Mouse (Mus musculus): ENCODE measurements around the gene Atg2a.
"Not testable (repeated sequence)": the region's sequence is repeated elsewhere in the genome, so short reads cannot be mapped to it uniquely, and the experiment has no call there.

Gene Atg2a

GRCm38 (mm10) chr19:6277661-6278438 is 36.4 kb downstream of the Atg2a start:
- peak; percentile 85 for DNase-seq

- DNase-seq: no peak
Observed at GRCm38 (mm10) chr19:6278439-6279073, 37.1 kb downstream of the Atg2a start.

- DNase-seq: no peak
Observed at GRCm38 (mm10) chr19:6279481-6280144, 38.1 kb downstream of the Atg2a start.

- DNase-seq: no peak
Observed at GRCm38 (mm10) chr19:6280554-6280953, 39.1 kb downstream of the Atg2a start.

- DNase-seq: no peak
Observed at GRCm38 (mm10) chr19:6281122-6282020, 39.9 kb downstream of the Atg2a start.

GRCm38 (mm10) chr19:6283001-6283400 is 41.5 kb downstream of the Atg2a start:
- DNase-seq: no peak

- DNase-seq: no peak
Observed at GRCm38 (mm10) chr19:6284502-6284901, 43.0 kb downstream of the Atg2a start.

GRCm38 (mm10) chr19:6285226-6285625 is 43.8 kb downstream of the Atg2a start:
- no peak for DNase-seq

- DNase-seq: no peak
Observed at GRCm38 (mm10) chr19:6285632-6286433, 44.4 kb downstream of the Atg2a start.

GRCm38 (mm10) chr19:6286434-6287401 is 45.2 kb downstream of the Atg2a start:
- peak; percentile 39 for DNase-seq

GRCm38 (mm10) chr19:6288236-6288894 is 46.9 kb downstream of the Atg2a start:
- DNase-seq: no peak

GRCm38 (mm10) chr19:6289696-6290238 is 48.3 kb downstream of the Atg2a start:
- no peak for DNase-seq

- not testable (repeated sequence) for DNase-seq
Observed at GRCm38 (mm10) chr19:6290720-6291116, 49.2 kb downstream of the Atg2a start.

GRCm38 (mm10) chr19:6291117-6291781 is 49.8 kb downstream of the Atg2a start:
- peak; percentile 68 for DNase-seq

GRCm38 (mm10) chr19:6292262-6292661 is 50.8 kb downstream of the Atg2a start:
- DNase-seq: no peak

GRCm38 (mm10) chr19:6294301-6294700 is 52.8 kb downstream of the Atg2a start:
- no peak for DNase-seq

GRCm38 (mm10) chr19:6296551-6297210 is 55.2 kb downstream of the Atg2a start:
- no peak for DNase-seq

- DNase-seq: peak; percentile 43
Observed at GRCm38 (mm10) chr19:6297641-6298040, 56.2 kb downstream of the Atg2a start.

- no peak for DNase-seq
Observed at GRCm38 (mm10) chr19:6299003-6299402, 57.5 kb downstream of the Atg2a start.
